Mouse (Mus musculus) liver, adult 10 weeks (tissue): ENCODE data around the gene Mup13. TPM values are rescaled to one million over a fixed set of nuclear protein-coding genes. Genes with fewer than 3 reads are reported as not detected.

Source experiments
- polyA plus RNA-seq: library from polyadenylated mRNA; stranded (reverse); fragments of 350-450 nt; fragmentation: Illumina TruSeq; extraction: RNeasy Lipid Tissue Mini Kit (QIAGEN cat#74804); gene quantifications from one replicate; pipeline ENCODE4 v1.2.3, GENCODE M21; 2014; ENCODE audit warnings: low read depth, low replicate concordance

Gene Mup13
- 5.1 TPM for polyA plus RNA-seq

DNA sequence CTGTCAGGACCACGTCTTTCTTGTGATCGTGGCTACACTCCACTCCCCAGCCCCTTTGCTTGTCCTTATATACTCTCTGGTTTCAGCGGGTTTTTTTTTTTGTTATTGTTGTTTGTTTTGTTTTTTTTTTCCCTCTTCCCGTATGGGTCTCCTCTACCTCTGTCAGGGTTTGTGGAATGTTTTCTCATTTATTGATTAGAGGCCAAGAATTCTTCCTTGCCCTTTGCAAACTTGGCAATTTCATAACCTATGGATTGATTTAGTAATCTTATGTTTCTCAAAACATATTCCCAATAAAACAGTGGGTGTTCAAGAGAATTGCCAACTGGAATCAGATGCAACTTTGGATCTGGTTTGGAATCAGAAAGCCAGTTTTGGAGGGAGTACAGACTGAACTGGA lies at the start of gene Mup13:
Mup13 (minus strand) TSS at position 101 of the 400 bp plus-strand sequence.

Other genes with a start within 250 kb of the Mup13 start
- gene Mup14, start 75.7 kb upstream of the Mup13 start, polyA plus RNA-seq: 8,369 TPM
- 1,037 TPM for gene Mup15, start 211.5 kb upstream of the Mup13 start, polyA plus RNA-seq